Mouse (Mus musculus) kidney, embryonic 15.5 days (tissue): ENCODE results near the gene Gm10354. TPM values are rescaled to one million over a fixed set of nuclear protein-coding genes. Genes with fewer than 3 reads are reported as not detected.
"Not testable (repeated sequence)": the region's sequence is repeated elsewhere in the genome, so short reads cannot be mapped to it uniquely, and the experiment has no call there.

Experiments used
- ATAC-seq: fragments of 200-750 bp; cut with Nextera tagmentation; replicated peaks from 2 replicates; pipeline ENCODE4 v1.8.0; 2017; ENCODE audit warnings: moderate TSS enrichment; ENCODE audit not compliant: low FRiP score
- H3K27ac ChIP-seq: fragments of 300-500 bp; sonication (generic); 2 replicates; pipeline ENCODE4 v1.5.1; 2015; ENCODE audit warnings: mild to moderate bottlenecking, inconsistent platforms
- H3K27me3 ChIP-seq: fragments of 300-500 bp; sonication (generic); 2 replicates; pipeline ENCODE4 v1.6.1; 2015; ENCODE audit warnings: inconsistent platforms
- H3K36me3 ChIP-seq: fragments of 300-500 bp; sonication (generic); 2 replicates; pipeline ENCODE4 v1.6.1; 2015; ENCODE audit warnings: inconsistent platforms
- H3K4me1 ChIP-seq: fragments of 300-500 bp; sonication (generic); 2 replicates; pipeline ENCODE4 v1.6.1; 2015; ENCODE audit warnings: inconsistent platforms
- H3K4me2 ChIP-seq: fragments of 300-500 bp; sonication (generic); 2 replicates; pipeline ENCODE4 v1.6.1; 2015; ENCODE audit warnings: moderate library complexity, mild to moderate bottlenecking, inconsistent platforms
- H3K4me3 ChIP-seq: fragments of 300-500 bp; sonication (generic); replicated peaks from 2 replicates; pipeline ENCODE4 v1.5.1; 2015; ENCODE audit warnings: mild to moderate bottlenecking, inconsistent platforms
- H3K9ac ChIP-seq: fragments of 300-500 bp; sonication (generic); 2 replicates; pipeline ENCODE4 v1.6.1; 2015; ENCODE audit warnings: mild to moderate bottlenecking, inconsistent platforms
- H3K9me3 ChIP-seq: fragments of 300-500 bp; sonication (generic); replicated peaks from 2 replicates; pipeline ENCODE4 v1.6.1; 2016; ENCODE audit warnings: inconsistent platforms
- WGBS: fragments of 180-500 bp; shearing (Covaris S2); methylation state at CpG from one replicate; pipeline ENCODE4 v1.1.7; 2015; ENCODE audit warnings: mixed read lengths; 5-methylcytosine and 5-hydroxymethylcytosine counted together
- polyA plus RNA-seq: library from polyadenylated mRNA; unstranded; fragments of >200 nt; fragmentation: Nextera tagmentation; extraction: Ambion mirVana; gene quantifications from 2 replicates; pipeline ENCODE4 v1.2.1, GENCODE M21; 2015

Gene Gm10354
- polyA plus RNA-seq, 1 experiment from 2014 or later, result not detected

DNA sequence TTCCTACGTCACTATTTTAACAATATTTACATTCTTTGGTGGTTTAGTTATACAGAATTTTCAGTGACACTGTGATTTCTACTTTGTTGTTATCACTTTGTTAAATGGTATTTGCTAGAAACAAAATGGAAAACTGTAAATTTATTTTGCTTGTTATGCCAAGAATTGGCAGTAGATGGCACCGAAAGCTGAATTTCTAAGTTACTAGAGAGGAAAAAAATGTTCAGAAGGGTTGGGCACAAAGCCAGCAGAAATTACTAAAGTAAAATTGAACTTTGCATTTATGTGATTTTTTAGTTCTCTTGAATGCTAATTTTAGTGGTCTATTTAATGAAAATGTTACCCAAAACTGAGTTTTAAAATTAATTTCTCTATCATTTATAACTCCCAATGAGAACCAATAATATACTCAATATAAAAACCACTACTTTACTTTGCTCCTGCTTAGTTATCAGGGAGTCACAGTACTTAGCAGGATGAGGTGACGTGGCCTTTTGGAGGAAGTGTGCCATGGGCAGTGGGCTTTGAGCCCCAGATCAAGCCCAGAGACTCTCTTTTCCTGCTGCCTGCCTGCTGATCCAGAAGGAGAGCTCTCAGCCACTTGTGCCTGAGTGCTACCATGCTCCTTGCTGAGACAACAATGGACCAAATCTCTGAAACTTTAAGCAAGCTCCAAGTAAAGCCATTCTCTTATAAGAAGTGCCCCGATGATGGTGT, 31.1 kb downstream of the Gm10354 start:
- not testable (repeated sequence) for H3K4me2 ChIP-seq, ATAC-seq, H3K27ac ChIP-seq, H3K9ac ChIP-seq, H3K27me3 ChIP-seq, H3K4me3 ChIP-seq, H3K36me3 ChIP-seq, H3K4me1 ChIP-seq
- 61% methylated on average over 4 of the region's 4 CpGs for WGBS
- H3K9me3 ChIP-seq, result 0 out of 2 replicates have a peak, but pooled peaks cover 10% of the 10 kb centered on the region

- not testable (repeated sequence) for ATAC-seq, H3K4me3 ChIP-seq, H3K27me3 ChIP-seq, H3K36me3 ChIP-seq, H3K4me1 ChIP-seq, H3K27ac ChIP-seq, H3K9ac ChIP-seq, H3K9me3 ChIP-seq, H3K4me2 ChIP-seq
- 69% methylated on average over 4 of the region's 4 CpGs for WGBS
Measured at GRCm38 (mm10) chr5:14945524-14945923, 33.2 kb downstream of the Gm10354 start.

DNA sequence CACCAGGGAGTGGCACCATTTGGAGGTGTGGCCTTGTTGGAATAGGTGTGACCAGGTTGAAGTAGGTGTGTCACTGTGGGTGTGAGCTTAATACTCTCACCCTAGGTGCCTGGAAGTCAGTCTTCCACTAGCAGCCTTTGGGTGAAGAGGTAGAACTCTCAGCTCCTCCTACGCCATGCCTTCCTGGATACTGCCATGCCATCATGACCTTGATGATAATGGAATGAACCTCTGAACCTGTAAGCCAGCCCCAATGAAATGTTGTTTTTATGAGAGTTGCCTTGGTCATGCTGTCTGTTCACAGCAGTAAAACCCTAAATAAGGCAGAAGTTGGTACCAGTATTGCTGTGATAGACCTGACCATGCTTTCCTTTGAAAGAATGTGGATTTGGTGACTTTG, 37.7 kb downstream of the Gm10354 start:
- not testable (repeated sequence) for ATAC-seq, H3K27ac ChIP-seq, H3K27me3 ChIP-seq, H3K9ac ChIP-seq, H3K4me2 ChIP-seq, H3K4me1 ChIP-seq, H3K9me3 ChIP-seq, H3K36me3 ChIP-seq, H3K4me3 ChIP-seq
- WGBS, result 89% methylated on average over 1 of the region's 1 CpGs

DNA sequence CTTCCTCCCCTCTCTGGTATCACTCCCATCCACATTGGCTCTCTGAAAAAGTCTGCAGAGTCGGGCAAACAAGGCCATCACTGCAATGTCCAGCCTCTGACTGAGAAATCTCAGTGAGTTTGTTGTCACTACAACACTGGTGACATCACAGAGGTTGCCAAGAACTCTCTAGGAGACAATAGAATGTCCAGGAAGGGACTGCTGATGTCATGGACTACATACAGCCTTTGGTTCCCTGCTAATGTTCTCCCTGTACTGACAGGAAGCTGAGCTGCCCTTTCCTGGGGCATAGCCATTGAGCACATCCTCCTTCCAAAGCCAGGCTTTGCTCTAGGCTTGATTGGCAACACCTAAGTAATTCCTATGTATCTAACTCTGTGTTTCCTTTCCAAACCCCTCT, 40.4 kb downstream of the Gm10354 start, which contains the start of gene Speer4e:
Gene Speer4e (minus strand): TSS at position 101 of the 400 bp plus-strand sequence.
- not testable (repeated sequence) for H3K4me1 ChIP-seq, H3K36me3 ChIP-seq, ATAC-seq, H3K4me3 ChIP-seq, H3K27ac ChIP-seq, H3K9ac ChIP-seq, H3K27me3 ChIP-seq, H3K9me3 ChIP-seq, H3K4me2 ChIP-seq
- 40% methylated on average over 1 of the region's 1 CpGs for WGBS

DNA sequence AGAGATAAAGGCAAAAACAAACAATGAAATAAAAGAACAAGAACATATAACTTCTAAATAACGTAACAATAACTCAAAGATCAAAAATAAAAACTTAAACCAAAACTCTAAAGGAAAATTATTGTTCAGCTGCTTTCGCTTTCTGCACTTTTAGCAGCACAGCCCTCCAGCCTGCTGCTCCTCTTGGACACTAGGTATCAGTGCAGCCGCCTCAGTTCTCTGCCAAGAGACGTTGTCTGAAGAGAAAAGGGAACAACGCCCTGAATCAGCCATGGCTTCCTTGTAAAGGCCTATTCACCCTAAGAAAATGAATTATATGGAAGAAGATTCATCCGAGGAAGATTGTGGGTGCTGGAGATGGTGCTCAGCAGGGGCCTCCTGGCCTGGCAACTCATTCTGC, 45.0 kb downstream of the Gm10354 start:
- H3K4me3 ChIP-seq, ATAC-seq, H3K27me3 ChIP-seq, H3K27ac ChIP-seq, H3K9ac ChIP-seq, H3K36me3 ChIP-seq, H3K9me3 ChIP-seq, H3K4me1 ChIP-seq, H3K4me2 ChIP-seq: not testable (repeated sequence)
- 75% methylated on average over 5 of the region's 6 CpGs for WGBS

DNA sequence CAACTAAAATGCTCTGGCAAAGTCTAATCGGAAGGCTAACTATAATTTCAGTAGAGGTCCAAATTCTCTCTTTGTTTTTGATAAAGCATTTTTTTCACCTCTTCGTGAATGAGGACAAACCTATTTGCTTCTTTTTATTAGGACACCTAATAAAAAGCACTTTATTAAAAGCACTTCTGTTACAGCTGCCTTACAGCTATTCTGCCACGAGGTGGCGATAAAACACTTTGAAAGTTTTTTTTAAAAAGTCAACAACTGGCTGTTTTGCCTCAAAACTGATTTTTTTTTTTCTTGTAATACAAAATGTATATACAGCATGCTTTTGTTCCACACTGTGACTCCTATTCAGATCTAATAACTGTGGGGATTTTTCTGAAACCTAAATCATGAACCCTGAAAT, 51.7 kb downstream of the Gm10354 start:
- ATAC-seq, H3K4me2 ChIP-seq, H3K9me3 ChIP-seq, H3K27me3 ChIP-seq, H3K27ac ChIP-seq, H3K9ac ChIP-seq, H3K4me3 ChIP-seq, H3K36me3 ChIP-seq, H3K4me1 ChIP-seq: not testable (repeated sequence)
- WGBS, result 31% methylated on average over 4 of the region's 4 CpGs

Other genes with a start within 250 kb of the Gm10354 start
- not detected in 2 replicates for gene Gm9758, start 64.0 kb downstream of the Gm10354 start, polyA plus RNA-seq
- gene Speer4e, start 40.5 kb downstream of the Gm10354 start, polyA plus RNA-seq, result not detected in 2 replicates
- gene Gm17019, start 54.1 kb upstream of the Gm10354 start, polyA plus RNA-seq, result not detected in 2 replicates